Mouse (Mus musculus) Patski (cell line): ENCODE results near the gene Fyn. TPM values are rescaled to one million over a fixed set of nuclear protein-coding genes. Genes with fewer than 3 reads are reported as not detected.

Experiments used
- ATAC-seq: fragments of 100-300 bp; one replicate; pipeline ENCODE4 v1.8.0; 2021
- CTCF ChIA-PET: fragments of 350-600 bp; sonication (Branson Sonifier 250); formaldehyde crosslinking; loops from one replicate; lab custom pipeline; 2022; ENCODE audit warnings: inconsistent platforms; lab: Charles Lee
- POLR2A ChIA-PET: fragments of 350-600 bp; sonication (Branson Sonifier 250); formaldehyde crosslinking; loops from one replicate; lab custom pipeline; 2022; ENCODE audit warnings: antibody characterized with exemption, inconsistent platforms; lab: Charles Lee
- DNase-seq: peaks from one replicate; pipeline ENCODE4 v3.0.0-alpha.2; 2011; ENCODE audit warnings: low read depth, low spot score
- H3K27me3 ChIP-seq: fragments of 371-371 bp; one replicate; pipeline ENCODE4 v1.5.1; 2021
- CTCF ChIP-seq: fragments of 100-300 bp; IDR thresholded peaks from one replicate; pipeline ENCODE4 v1.5.1; 2021
- in situ Hi-C: fragments of 300-500 bp; cut with MboI; formaldehyde crosslinking; loops from 3 replicates; pipeline ENCODE4 v1.11.1; 2018; ENCODE audit warnings: low pct_unique_long_range_greater_than_20kb, mixed read lengths
- polyA plus RNA-seq: library from polyadenylated mRNA; unstranded; gene quantifications from one replicate; pipeline ENCODE4 v1.2.3, GENCODE M21; 2021

The Fyn gene
- polyA plus RNA-seq, 1 experiment from 2014 or later: 64.4 TPM

DNA sequence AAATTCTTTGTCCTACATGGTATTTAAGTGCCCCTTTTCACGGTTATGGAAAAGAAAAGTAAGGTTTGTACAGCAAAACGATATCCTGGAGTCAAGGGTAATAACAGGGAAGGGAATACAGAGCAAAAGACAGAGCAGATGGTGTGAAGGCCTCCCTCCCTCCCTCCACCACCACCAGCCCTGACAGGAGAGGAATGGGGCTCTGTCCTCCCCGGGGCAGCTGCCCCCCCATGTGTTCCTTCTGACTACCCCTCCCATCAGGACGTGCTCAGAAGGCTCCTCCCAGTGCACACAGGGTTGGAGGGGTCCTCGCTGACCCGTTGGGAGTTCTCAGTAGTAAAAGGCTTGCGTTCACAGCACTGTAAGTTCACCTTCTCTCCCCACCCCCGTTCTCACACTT, 149.6 kb downstream of the Fyn start:
- no peaks in the 10 kb centered on the region for H3K27me3 ChIP-seq
- DNase-seq (no peak), ATAC-seq (no peak)
- in situ Hi-C loops: no loop called here
- TF ChIP-seq CTCF: no peak
- ChIA-PET CTCF (interaction anchor here (0.7 to 6.0 kb wide), 3 partner anchors 277 to 348 kb away, joined by 3 to 42 read pairs (median 35); no protein-coding TSS in a partner anchor), POLR2A (interaction anchor here (1.0 kb wide), 1 partner anchor 278 kb away, joined by 3 read pairs; no protein-coding TSS in a partner anchor)

DNA sequence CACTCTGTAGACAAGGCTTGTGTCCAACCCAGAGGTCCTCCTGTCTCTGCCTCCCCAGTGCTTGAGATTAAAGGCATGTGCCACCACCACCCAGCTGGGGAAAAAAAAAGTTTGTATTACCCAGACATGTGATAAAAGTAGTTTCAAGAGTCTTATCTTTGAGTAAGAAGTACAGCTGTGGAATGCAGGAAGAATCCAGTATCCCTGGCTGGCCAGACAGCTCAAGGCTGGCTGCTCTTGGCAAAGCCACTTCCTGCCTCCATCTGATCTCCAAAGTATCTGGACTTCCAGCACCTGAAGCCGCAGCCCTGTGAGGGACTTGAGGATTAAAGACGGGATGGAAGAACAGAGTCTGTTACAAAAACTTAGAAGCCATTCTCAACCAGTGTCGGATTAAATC, 150.2 kb downstream of the Fyn start:
- ChIA-PET POLR2A (interaction anchor here (1.0 to 1.1 kb wide), 2 partner anchors 12 to 279 kb away, joined by 3 read pairs; no protein-coding TSS in a partner anchor), CTCF (interaction anchor here (1.2 to 6.0 kb wide), 3 partner anchors 278 to 353 kb away, joined by 3 to 42 read pairs (median 35); no protein-coding TSS in a partner anchor)
- in situ Hi-C loops: no loop called here
- DNase-seq: no peak
- no peak for ATAC-seq
- H3K27me3 ChIP-seq: no peaks in the 10 kb centered on the region
- TF ChIP-seq CTCF: no peak

DNA sequence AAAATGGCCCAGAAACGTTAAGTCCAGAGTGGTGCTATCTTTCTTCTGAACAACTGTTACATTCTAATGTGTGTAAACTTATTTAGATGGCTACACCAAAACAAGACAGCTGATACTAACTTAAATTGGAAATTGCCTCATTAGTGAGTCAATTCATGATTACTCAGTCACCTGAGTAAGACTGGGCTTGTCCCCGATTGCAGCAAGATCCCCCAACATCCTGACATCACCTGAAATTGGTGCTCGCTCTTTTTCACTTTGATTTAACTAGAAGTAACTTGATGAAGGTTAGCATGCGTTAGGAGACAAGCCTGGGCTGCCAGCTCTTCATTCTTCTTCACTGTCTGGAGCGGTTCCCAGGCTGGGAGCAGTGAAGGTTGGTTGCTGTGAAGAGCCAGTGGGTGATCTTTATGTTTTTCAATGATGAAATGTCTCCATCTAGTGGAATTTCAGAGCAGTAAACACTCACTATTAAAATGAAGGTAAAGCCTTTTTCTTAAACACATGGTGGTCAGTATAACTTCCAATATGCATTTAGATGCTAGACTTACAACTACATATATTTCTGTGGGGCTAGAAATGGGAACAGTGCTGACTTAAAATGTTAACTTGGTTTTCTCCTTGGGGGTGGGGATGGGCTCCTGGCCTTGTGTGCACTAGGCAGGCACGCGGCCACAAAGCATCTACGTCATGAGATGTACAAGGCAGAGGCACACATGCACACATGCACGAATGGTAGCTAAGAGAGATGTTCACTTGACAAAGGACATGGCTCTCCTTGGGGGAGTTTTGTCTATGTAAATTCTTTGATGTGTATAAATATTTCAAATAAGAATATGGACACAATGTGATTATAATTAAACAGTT, 151.7 kb downstream of the Fyn start:
- ATAC-seq (peak; percentile 70), DNase-seq (no peak)
- no peak for TF ChIP-seq CTCF
- ChIA-PET CTCF (interaction anchor here (0.7 to 6.0 kb wide), 14 partner anchors 9 to 350 kb away, joined by 3 to 42 read pairs (median 4); no protein-coding TSS in a partner anchor), POLR2A (no interaction called here)
- H3K27me3 ChIP-seq: no peaks in the 10 kb centered on the region
- in situ Hi-C loops: loop anchor here (5.0 kb wide), 2 partner anchors 283 to 348 kb away; no protein-coding TSS in a partner anchor

DNA sequence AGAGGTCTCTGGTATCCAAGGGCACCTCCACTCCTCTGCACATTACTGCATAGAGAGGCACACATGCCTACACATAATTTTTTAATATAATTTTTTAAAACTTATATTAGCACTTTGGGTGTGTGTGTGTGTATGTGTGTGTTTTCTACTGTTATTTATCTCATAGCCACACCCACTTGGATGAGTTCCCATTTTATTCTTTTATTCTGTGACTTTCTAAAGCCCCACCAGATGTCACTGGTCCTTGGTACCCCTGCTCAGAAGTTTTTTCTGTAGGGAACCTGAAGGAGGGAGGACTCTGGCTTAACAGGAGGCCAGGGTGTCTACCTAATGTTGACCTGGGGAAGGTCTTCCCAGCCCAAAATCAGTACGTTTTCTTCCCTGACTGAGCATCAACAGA, 152.7 kb downstream of the Fyn start:
- DNase-seq (no peak), ATAC-seq (no peak)
- TF ChIP-seq CTCF: no peak
- in situ Hi-C loops: loop anchor here (5.0 kb wide), 2 partner anchors 284 to 349 kb away; no protein-coding TSS in a partner anchor
- ChIA-PET CTCF (interaction anchor here (0.8 to 6.0 kb wide), 6 partner anchors 10 to 351 kb away, joined by 3 to 42 read pairs (median 4); no protein-coding TSS in a partner anchor), POLR2A (interaction anchor here (0.7 kb wide), 1 partner anchor 94 kb away, joined by 5 read pairs; no protein-coding TSS in a partner anchor)
- H3K27me3 ChIP-seq: no peaks in the 10 kb centered on the region

DNA sequence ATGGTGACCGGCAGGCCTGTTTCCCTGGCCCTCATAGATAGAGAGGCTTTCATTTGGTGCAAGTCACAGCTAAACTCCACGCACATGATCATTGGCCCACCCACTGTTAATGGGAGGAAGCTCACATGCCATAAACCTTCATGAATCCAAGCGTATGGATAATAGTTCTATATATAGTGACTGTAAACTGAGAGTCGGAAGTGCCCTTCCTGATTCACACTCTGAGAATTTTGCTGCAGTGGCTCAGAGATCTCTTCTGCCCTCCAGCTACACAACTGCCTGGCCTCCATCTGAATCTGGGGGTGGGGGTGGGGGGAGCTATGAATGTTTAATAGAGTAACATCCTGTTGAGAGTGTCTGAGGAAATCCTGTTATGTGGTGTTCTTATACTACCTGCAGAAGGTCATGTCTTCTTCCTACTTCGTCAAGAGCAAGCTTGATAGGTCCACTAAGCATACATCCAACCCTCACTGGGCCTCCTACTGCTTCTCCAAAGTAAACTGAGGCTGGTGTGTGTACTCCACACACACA, 153.3 kb downstream of the Fyn start:
- H3K27me3 ChIP-seq: no peaks in the 10 kb centered on the region
- ATAC-seq (no peak), DNase-seq (peak; percentile 28)
- TF ChIP-seq CTCF: no peak
- ChIA-PET POLR2A (interaction anchor here (0.6 to 0.9 kb wide), 2 partner anchors 84 to 351 kb away, joined by 4 read pairs; no protein-coding TSS in a partner anchor), CTCF (interaction anchor here (0.8 to 6.0 kb wide), 5 partner anchors 10 to 352 kb away, joined by 3 to 42 read pairs (median 4); no protein-coding TSS in a partner anchor)
- in situ Hi-C loops: loop anchor here (5.0 kb wide), 2 partner anchors 285 to 350 kb away; no protein-coding TSS in a partner anchor

DNA sequence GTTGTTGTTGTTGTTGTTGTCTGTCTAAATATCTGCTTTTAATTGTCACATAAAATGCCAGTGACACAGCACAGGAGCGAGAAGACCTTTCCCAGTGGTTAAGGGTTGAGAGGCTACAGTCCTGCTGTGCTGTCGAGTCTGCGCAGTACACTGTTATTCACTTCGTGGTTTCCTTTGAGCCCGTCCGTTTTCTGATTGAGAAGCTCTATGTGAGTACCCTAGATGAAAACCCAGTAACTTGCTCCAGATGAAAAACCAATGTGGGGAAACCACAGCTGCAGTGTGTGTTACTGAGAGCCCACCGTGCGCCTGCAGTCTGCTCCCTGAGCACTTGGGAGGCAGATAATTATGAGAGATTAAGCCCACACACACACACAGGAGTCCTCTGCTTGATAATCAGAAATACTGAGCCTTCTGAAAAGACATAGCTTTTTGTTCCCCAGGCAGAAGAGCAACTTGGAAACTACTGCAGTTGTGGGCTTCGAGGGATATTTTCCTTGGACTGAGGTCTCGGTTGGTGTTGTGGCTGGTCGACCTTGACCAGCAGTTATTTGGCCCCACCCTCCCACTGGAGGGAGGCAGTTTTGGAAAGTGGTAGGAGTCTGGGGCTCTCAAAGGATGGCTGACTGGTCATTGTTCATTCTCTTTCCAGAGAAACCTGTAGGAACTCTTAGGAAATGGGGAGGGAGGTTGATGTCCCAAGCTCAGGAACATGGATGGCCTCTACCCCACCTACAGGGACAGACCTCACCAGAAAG, 154.4 kb downstream of the Fyn start:
- in situ Hi-C loops: loop anchor here (5.0 kb wide), 2 partner anchors 286 to 351 kb away; no protein-coding TSS in a partner anchor
- H3K27me3 ChIP-seq: no peaks in the 10 kb centered on the region
- no peak for TF ChIP-seq CTCF
- no peak for ATAC-seq
- POLR2A ChIA-PET: interaction anchor here (0.9 to 1.3 kb wide), 2 partner anchors 272 to 352 kb away, joined by 4 to 5 read pairs; no protein-coding TSS in a partner anchor
- CTCF ChIA-PET: interaction anchor here (1.2 to 6.0 kb wide), 4 partner anchors 9 to 353 kb away, joined by 3 to 42 read pairs (median 10); no protein-coding TSS in a partner anchor
- DNase-seq: no peak

DNA sequence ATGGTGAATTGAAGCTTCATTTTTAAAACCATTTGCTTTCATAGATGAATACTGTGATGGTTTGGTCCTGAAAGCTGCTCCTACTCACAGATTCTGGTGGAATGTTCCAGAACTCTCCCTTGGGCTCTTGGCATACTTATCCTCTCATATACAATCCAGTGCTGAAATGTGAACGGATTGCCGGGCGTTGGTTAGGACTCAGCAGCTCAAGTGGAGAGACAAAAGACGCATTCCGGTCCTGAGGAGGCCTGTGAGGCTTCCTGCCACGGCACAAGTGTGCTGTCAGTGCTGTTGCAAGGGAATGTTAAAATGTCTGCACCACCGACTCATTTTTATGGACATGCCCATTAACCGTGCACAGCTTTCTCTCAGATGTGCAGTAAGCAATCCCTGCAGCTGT, 155.7 kb downstream of the Fyn start:
- ATAC-seq (no peak), DNase-seq (no peak)
- in situ Hi-C loops: loop anchor here (5.0 kb wide), 2 partner anchors 287 to 352 kb away; no protein-coding TSS in a partner anchor
- no peaks in the 10 kb centered on the region for H3K27me3 ChIP-seq
- POLR2A ChIA-PET: interaction anchor here (1.3 kb wide), 1 partner anchor 273 kb away, joined by 5 read pairs; no protein-coding TSS in a partner anchor
- CTCF ChIA-PET: interaction anchor here (1.5 to 1.6 kb wide), 2 partner anchors 9 to 10 kb away, joined by 3 to 4 read pairs; no protein-coding TSS in a partner anchor
- no peak for TF ChIP-seq CTCF

DNA sequence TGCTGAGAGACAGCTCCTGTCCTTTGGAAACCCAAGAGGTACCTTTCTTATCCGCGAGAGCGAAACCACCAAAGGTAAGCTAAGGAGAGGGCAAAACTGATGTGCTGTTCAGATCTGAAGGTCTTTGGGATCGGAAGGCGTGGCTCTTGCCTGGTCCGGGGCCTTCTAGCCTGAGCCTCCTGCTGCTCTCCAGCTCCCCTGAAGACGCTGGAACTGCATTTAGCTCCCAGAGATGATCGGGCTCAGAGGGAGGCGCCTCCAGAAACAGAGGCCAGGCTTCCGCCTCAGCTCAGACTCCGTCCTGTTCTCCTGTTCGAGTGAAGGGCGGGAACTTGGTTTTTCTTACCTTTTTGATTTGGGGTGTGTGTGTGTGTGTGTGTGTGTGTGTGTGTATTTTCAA, 156.8 kb downstream of the Fyn start:
- in situ Hi-C loops: no loop called here
- CTCF ChIA-PET: interaction anchor here (1.0 to 1.6 kb wide), 4 partner anchors 8 to 356 kb away, joined by 3 to 4 read pairs (median 3); no protein-coding TSS in a partner anchor
- no peaks in the 10 kb centered on the region for H3K27me3 ChIP-seq
- POLR2A ChIA-PET: no interaction called here
- ATAC-seq (no peak), DNase-seq (no peak)
- no peak for TF ChIP-seq CTCF

DNA sequence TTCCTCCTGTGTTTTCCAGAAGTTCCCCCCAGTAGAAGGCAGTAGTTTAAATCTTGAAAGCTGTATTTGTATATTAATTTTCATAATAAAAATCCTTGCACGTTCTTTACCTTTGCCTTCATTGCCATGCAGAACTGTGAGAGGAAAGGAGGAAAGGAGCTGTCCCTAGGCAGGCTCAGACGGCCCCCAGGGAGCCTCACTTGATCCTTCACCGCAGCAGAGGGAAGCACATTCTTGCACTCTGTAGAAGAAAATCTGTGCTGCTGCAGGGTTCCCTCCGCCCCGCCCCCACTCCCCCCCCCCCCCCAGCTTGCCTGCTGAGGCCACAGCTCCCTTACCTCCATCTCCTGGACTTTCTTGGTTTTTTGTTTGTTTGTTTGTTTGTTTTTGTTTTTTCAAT, 158.5 kb downstream of the Fyn start:
- DNase-seq: no peak
- in situ Hi-C loops: no loop called here
- ChIA-PET CTCF (no interaction called here), POLR2A (no interaction called here)
- H3K27me3 ChIP-seq: no peaks in the 10 kb centered on the region
- TF ChIP-seq CTCF: no peak
- no peak for ATAC-seq
